Mouse (Mus musculus): Measurements from ENCODE around the gene Gm12794.
"Not testable (repeated sequence)": the region's sequence is repeated elsewhere in the genome, so short reads cannot be mapped to it uniquely, and the experiment has no call there.

Gene Gm12794

GRCm38 (mm10) chr4:101940107-101940506, at the start of gene Gm12794:
TSS of gene Gm12794 (plus strand) at chr4:101940407.
- in situ Hi-C loops (cut with MboI; ENCODE audit: low pct_unique_long_range_greater_than_20kb in 1 of 2, low sequenced_read_pairs in 2 of 2, unreplicated experiment in 1 of 2): not testable (repeated sequence)

DNA sequence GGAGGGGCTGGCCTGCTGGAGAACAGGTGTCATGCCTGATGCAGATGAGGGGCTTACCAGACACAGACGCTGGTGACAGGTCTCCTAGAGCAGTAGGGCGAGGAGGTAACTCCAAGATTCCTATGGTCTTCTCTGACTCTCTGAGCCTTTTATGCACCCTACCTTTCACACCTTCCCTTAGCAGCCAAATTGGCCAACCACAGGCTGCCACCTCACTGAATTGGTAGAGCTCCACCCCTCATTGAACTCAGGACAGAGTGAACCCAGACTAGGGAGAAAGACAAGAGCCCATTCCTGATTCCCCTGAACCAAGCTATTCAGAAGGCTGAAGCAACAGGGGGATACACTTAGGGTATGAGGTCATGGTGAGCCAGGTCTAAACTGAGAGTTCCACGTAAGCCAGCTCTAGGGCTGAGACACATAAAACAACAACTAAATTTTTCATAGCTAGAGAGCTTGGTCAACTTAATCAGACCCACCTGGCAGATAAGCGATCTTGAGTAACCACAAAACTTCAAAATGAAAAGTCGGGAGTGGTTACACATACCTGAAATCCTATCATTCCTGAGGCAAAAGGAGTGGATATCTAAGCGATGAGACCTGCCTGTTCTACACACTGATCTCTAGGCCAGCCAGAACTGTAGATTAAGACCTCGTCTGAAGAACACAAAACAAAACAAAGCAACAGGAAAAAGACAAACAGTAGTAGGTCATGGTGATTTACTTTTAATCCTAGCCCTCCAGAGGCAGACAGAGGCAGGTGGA, 46.4 kb upstream of the Gm12794 start, which contains the start of gene C130073F10Rik:
TSS of gene C130073F10Rik (minus strand) at position 134 of the 765 bp plus-strand sequence.
- in situ Hi-C loops (cut with MboI; ENCODE audit: low pct_unique_long_range_greater_than_20kb in 1 of 2, low sequenced_read_pairs in 2 of 2, unreplicated experiment in 1 of 2): loop anchor here in 1 of 2 experiments (25.0 kb wide), 1 partner anchor 532 kb away; no protein-coding TSS in a partner anchor

GRCm38 (mm10) chr4:101908821-101909220, 31.4 kb upstream of the Gm12794 start, which contains the start of gene Gm12800:
TSS of gene Gm12800 (plus strand) at chr4:101909121.
- in situ Hi-C loops (cut with MboI; ENCODE audit: low pct_unique_long_range_greater_than_20kb in 1 of 2, low sequenced_read_pairs in 2 of 2, unreplicated experiment in 1 of 2): not testable (repeated sequence)

- in situ Hi-C loops (cut with MboI; ENCODE audit: low pct_unique_long_range_greater_than_20kb in 1 of 2, low sequenced_read_pairs in 2 of 2, unreplicated experiment in 1 of 2): not testable (repeated sequence)
These were observed 40.7 kb downstream of the Gm12794 start, which contains the start of gene Gm12790 for GRCm38 (mm10) chr4:101980949-101981348. TSS of gene Gm12790 (minus strand) at chr4:101981049.

DNA sequence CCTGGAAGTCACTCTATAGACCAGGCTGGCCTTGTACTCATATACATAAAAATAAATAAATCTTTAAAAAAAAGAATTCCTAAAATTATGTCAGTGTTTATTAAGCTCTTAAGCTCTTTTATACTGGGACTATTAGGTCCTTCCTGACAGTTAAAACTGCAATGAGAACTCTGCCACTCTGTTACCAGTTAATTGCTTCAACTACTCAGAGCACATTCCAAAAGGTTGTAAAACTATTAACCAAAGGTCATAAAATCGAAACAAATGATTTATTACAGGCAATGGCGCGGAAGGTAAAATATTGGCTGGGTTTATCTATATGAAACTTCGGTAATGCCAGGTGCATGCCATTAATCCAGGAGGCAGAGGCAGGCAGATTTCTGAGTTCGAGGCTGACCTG, 45.5 kb downstream of the Gm12794 start:
- in situ Hi-C loops (cut with MboI; ENCODE audit: low pct_unique_long_range_greater_than_20kb in 1 of 2, low sequenced_read_pairs in 2 of 2, unreplicated experiment in 1 of 2): no loop called here

GRCm38 (mm10) chr4:101986326-101986725, 46.1 kb downstream of the Gm12794 start, which contains the start of gene Gm12789:
TSS of gene Gm12789 (plus strand) at chr4:101986626.
- in situ Hi-C loops (cut with MboI; ENCODE audit: low pct_unique_long_range_greater_than_20kb in 1 of 2, low sequenced_read_pairs in 2 of 2, unreplicated experiment in 1 of 2): not testable (repeated sequence)

Measured in mouse embryonic stem cell (cell line).